Mouse (Mus musculus) CH12.LX (cell line): ENCODE measurements around the gene Tcp11l1. TPM values are rescaled to one million over a fixed set of nuclear protein-coding genes. Genes with fewer than 3 reads are reported as not detected.

Experiments
- DNase-seq: peaks from one replicate; pipeline ENCODE4 v3.0.0-alpha.2; 2013; ENCODE audit errors: extremely low read depth
- H3K27ac ChIP-seq: 2 replicates; pipeline ENCODE4 v1.5.1; 2012; ENCODE audit warnings: low read depth, mild to moderate bottlenecking, control low read depth, moderate library complexity; ENCODE audit not compliant: insufficient read depth
- H3K27me3 ChIP-seq: replicated peaks from 2 replicates; pipeline ENCODE3; 2012; ENCODE audit warnings: inconsistent platforms
- H3K36me3 ChIP-seq, 2 experiments: replicated peaks in 1 of 2; 2 replicates each; pipeline versions ENCODE3 to v1.6.1; 2012; ENCODE audit warnings: inconsistent platforms in 1 of 2, low read length in 1 of 2, mild to moderate bottlenecking in 1 of 2, mixed read lengths in 1 of 2, moderate library complexity in 1 of 2; ENCODE audit not compliant: control insufficient read depth in 1 of 2, insufficient read depth in 1 of 2
- H3K4me1 ChIP-seq, 2 experiments: 2 replicates each; pipeline ENCODE4 v1.6.1; 2012; ENCODE audit warnings: inconsistent platforms in 1 of 2, moderate library complexity in 1 of 2; ENCODE audit not compliant: insufficient read depth in 2 of 2, control insufficient read depth in 1 of 2
- H3K4me2 ChIP-seq: 2 replicates; pipeline ENCODE4 v1.6.1; 2012; ENCODE audit warnings: low read depth, mild to moderate bottlenecking, control low read depth; ENCODE audit not compliant: poor library complexity, insufficient read depth, severe bottlenecking
- H3K4me3 ChIP-seq, 3 experiments: fragments of 150-350 bp in 1 of 3; sonication (generic) in 1 of 3; replicated peaks in 1 of 3; 2 replicates each; pipeline versions ENCODE3 to v1.5.1; 2011 to 2012; ENCODE audit warnings: low read depth in 2 of 3, low read length in 2 of 3, mild to moderate bottlenecking in 2 of 3, moderate library complexity in 2 of 3, control low read depth in 1 of 3, improper control_type of control experiment in 1 of 3, inconsistent platforms in 1 of 3, mixed read lengths in 1 of 3; ENCODE audit not compliant: poor library complexity in 1 of 3
- H3K79me2 ChIP-seq: replicated peaks from 2 replicates; pipeline ENCODE4 v1.6.1; 2012; ENCODE audit warnings: mild to moderate bottlenecking, moderate library complexity; ENCODE audit not compliant: control insufficient read depth, poor library complexity, insufficient read depth, severe bottlenecking; ENCODE audit errors: extremely low read depth
- H3K9ac ChIP-seq: 2 replicates; pipeline ENCODE4 v1.6.1; 2012; ENCODE audit warnings: low read depth, mild to moderate bottlenecking, control low read depth, moderate library complexity; ENCODE audit not compliant: insufficient read depth
- H3K9me3 ChIP-seq: replicated peaks from 2 replicates; pipeline ENCODE3; 2012; ENCODE audit warnings: low read length, inconsistent platforms, mixed read lengths
- CHD2 ChIP-seq: IDR thresholded peaks from 2 replicates; pipeline ENCODE4 v1.6.1; 2011; ENCODE audit warnings: low read length, improper control_type of control experiment
- CTCF ChIP-seq, 2 experiments: IDR thresholded peaks in 1 of 2; conservative IDR thresholded peaks in 1 of 2; 2 replicates each; pipeline ENCODE4 v1.5.1; 2011 to 2012; ENCODE audit warnings: low read depth in 2 of 2, low read length in 2 of 2, improper control_type of control experiment in 1 of 2, inconsistent platforms in 1 of 2, mild to moderate bottlenecking in 1 of 2, moderate library complexity in 1 of 2
- E2F4 ChIP-seq: IDR thresholded peaks from 2 replicates; pipeline ENCODE4 v1.6.1; 2011; ENCODE audit warnings: low read depth, low read length, improper control_type of control experiment; ENCODE audit not compliant: insufficient replicate concordance
- ELF1 ChIP-seq: IDR thresholded peaks from 2 replicates; pipeline ENCODE4 v1.6.1; 2014; ENCODE audit warnings: low read depth, mild to moderate bottlenecking, inconsistent platforms, low read length, improper control_type of control experiment
- GABPA ChIP-seq: IDR thresholded peaks from 2 replicates; pipeline ENCODE4 v1.6.1; 2012; ENCODE audit warnings: low read depth, low read length, improper control_type of control experiment, inconsistent platforms; ENCODE audit not compliant: insufficient replicate concordance
- HCFC1 ChIP-seq: IDR thresholded peaks from 2 replicates; pipeline ENCODE4 v1.6.1; 2012; ENCODE audit warnings: low read depth, mild to moderate bottlenecking, inconsistent platforms, low read length, improper control_type of control experiment
- IRF4 ChIP-seq: IDR thresholded peaks from 2 replicates; pipeline ENCODE4 v1.6.1; 2014; ENCODE audit warnings: low read depth, mild to moderate bottlenecking, inconsistent platforms, low read length, improper control_type of control experiment
- JUND ChIP-seq: conservative IDR thresholded peaks from 2 replicates; pipeline ENCODE4 v1.6.1; 2011; ENCODE audit warnings: low read depth, low read length, improper control_type of control experiment
- MAFK ChIP-seq: IDR thresholded peaks from 2 replicates; pipeline ENCODE4 v1.6.1; 2011; ENCODE audit warnings: low read length, improper control_type of control experiment; ENCODE audit not compliant: insufficient replicate concordance
- MAX ChIP-seq: IDR thresholded peaks from 2 replicates; pipeline ENCODE4 v1.6.1; 2011; ENCODE audit warnings: low read length, improper control_type of control experiment
- MAZ ChIP-seq: IDR thresholded peaks from 2 replicates; pipeline ENCODE4 v1.6.1; 2012; ENCODE audit warnings: low read depth, mild to moderate bottlenecking, inconsistent platforms, low read length, improper control_type of control experiment, moderate library complexity
- MYC ChIP-seq: IDR thresholded peaks from 2 replicates; pipeline ENCODE4 v1.6.1; 2011; ENCODE audit warnings: low read depth, mild to moderate bottlenecking, improper control_type of control experiment, low read length
- NRF1 ChIP-seq: IDR thresholded peaks from 2 replicates; pipeline ENCODE4 v1.6.1; 2014; ENCODE audit warnings: low read depth, mild to moderate bottlenecking, inconsistent platforms, low read length, improper control_type of control experiment, moderate library complexity
- SIN3A ChIP-seq: IDR thresholded peaks from 2 replicates; pipeline ENCODE4 v1.6.1; 2012; ENCODE audit warnings: low read length, improper control_type of control experiment, inconsistent platforms
- TBP ChIP-seq: conservative IDR thresholded peaks from 2 replicates; pipeline ENCODE4 v1.6.1; 2011; ENCODE audit warnings: low read depth, low read length, improper control_type of control experiment
- UBTF ChIP-seq: IDR thresholded peaks from 2 replicates; pipeline ENCODE4 v1.6.1; 2012; ENCODE audit warnings: low read depth, mild to moderate bottlenecking, inconsistent platforms, low read length, improper control_type of control experiment, moderate library complexity
- USF2 ChIP-seq: conservative IDR thresholded peaks from 2 replicates; pipeline ENCODE4 v1.6.1; 2011; ENCODE audit warnings: low read depth, low read length, improper control_type of control experiment
- ZMIZ1 ChIP-seq: IDR thresholded peaks from 2 replicates; pipeline ENCODE4 v1.6.1; 2012; ENCODE audit warnings: low read depth, mild to moderate bottlenecking, inconsistent platforms, low read length, improper control_type of control experiment
- ZNF384 ChIP-seq: IDR thresholded peaks from 2 replicates; pipeline ENCODE4 v1.6.1; 2012; ENCODE audit warnings: low read depth, low read length, improper control_type of control experiment, inconsistent platforms
- dilution Hi-C: fragments of 300-500 bp; cut with MboI; formaldehyde crosslinking; loops from 2 replicates; pipeline ENCODE4 v1.14.3; 2020; ENCODE audit warnings: low sequenced_read_pairs; ENCODE audit not compliant: extremely low pct_unique_long_range_greater_than_20kb, extremely low pct_ligation_motif_present
- in situ Hi-C: fragments of 300-500 bp; cut with MboI; formaldehyde crosslinking; loops from 3 replicates; pipeline ENCODE4 v1.14.3; 2019; ENCODE audit warnings: low sequenced_read_pairs, low pct_ligation_motif_present, low pct_unique_long_range_greater_than_20kb, mixed read lengths
- polyA plus RNA-seq: library from polyadenylated mRNA; unstranded; fragments of >175 nt; gene quantifications from 2 replicates; pipeline ENCODE4 v1.2.1, GENCODE M21; 2012; ENCODE audit warnings: low read depth; ENCODE audit not compliant: insufficient read length
- total RNA-seq, 2 experiments: library from RNA; depleted of rRNA; stranded (reverse); fragments of 300-350 nt in 1 of 2; fragments of >200 nt in 1 of 2; gene quantifications; 2 replicates each; pipeline ENCODE4 v1.2.3; 2012 to 2014

Tcp11l1 gene
- total and polyA plus RNA-seq, 3 experiments, result 2.9 to 11.7 (median 3.6) TPM

GRCm38 (mm10) chr2:104739691-104740090, 27.7 kb upstream of the Tcp11l1 start:
- DNase-seq, result no peak
- no peaks in the 10 kb centered on the region for H3K36me3 ChIP-seq
- no peak overlapping the region for H3K4me3 ChIP-seq
- in situ Hi-C loops, result loop anchor here (10.0 kb wide), 1 partner anchor 55 kb away; no protein-coding TSS in a partner anchor
- H3K9ac ChIP-seq, result no peak overlapping the region
- no peaks in the 10 kb centered on the region for H3K9me3 ChIP-seq
- dilution Hi-C loops, result no loop called here
- H3K4me2 ChIP-seq, result no peak overlapping the region
- no peak overlapping the region for H3K27ac ChIP-seq
- no peaks in the 10 kb centered on the region for H3K27me3 ChIP-seq
- TF ChIP-seq MAZ (no peak), CTCF (conservative IDR thresholded peaks at IDR 0.05 in 1 of 2, IDR thresholded peaks at IDR 0.05 in 1 of 2; ENCODE audit: low read depth in 2 of 2, low read length in 2 of 2) (no peak)
- no peaks in the 10 kb centered on the region for H3K79me2 ChIP-seq
- peaks cover 6 to 20% of the 10 kb centered on the region in 2 experiments for H3K4me1 ChIP-seq

DNA sequence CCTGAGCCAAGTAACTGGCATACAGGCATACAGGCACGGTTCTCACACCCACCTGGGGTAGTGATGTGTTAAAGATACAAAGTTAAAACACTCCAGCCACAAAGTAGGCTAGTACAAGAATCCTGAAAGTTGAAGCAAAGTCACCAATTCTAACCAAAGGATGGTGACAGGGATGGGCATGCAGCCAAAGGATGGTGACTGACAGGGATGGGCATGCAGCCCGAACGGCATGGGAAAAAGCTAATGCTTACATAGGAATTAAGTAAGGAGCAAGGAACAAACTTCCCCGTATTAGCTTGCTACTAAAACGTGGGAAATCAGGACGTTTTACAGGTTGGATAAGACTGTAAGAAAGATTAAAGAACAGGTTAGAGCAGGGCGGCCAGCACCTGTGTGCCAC, 24.3 kb upstream of the Tcp11l1 start:
- Histone ChIP-seq H3K4me1 (peaks cover 12 to 38% of the 10 kb centered on the region in 2 experiments), H3K27me3 (no peaks in the 10 kb centered on the region), H3K79me2 (no peaks in the 10 kb centered on the region), H3K36me3 (no peaks in the 10 kb centered on the region), H3K9me3 (no peaks in the 10 kb centered on the region), H3K4me3 (no peak overlapping the region), H3K4me2 (no peak overlapping the region), H3K9ac (no peak overlapping the region), H3K27ac (no peak overlapping the region)
- in situ Hi-C loops, result no loop called here
- dilution Hi-C loops, result no loop called here
- no peak for DNase-seq
- TF ChIP-seq CHD2 (no peak), USF2 (no peak)

DNA sequence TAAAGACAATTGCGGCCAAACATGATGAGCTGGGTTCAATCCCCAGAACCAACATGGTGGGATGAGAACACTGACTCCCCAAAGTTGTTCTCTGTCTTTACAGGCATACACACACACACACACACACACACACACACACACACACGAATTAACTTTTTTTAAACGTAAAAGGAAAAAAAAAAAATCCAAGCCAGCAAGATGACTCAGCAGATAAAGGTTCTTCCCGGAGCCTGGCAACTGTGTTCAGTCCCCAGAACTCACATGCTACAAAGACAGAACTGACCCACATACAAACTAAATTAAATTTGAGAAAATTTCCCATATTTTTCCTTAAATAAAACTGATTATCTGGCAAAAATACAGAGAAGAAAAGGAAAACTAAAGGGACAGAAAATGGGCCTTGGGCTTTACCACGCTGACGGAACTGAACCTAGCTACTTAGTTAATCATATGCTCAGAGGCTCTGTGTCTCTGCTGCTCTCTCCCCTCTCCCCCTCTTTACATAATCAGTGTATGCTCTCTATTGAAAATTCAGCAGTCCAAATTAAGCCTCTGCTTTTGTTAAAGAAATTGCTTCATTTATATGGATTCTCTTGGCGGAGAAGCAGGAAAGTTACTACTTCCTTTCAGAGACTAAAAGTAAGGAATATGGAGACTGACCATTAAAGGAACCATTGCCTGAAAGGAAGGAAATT, 20.7 kb upstream of the Tcp11l1 start:
- in situ Hi-C loops, result no loop called here

GRCm38 (mm10) chr2:104732033-104732444, 20.1 kb upstream of the Tcp11l1 start:
- in situ Hi-C loops (no loop called here), dilution Hi-C loops (no loop called here)
- Histone ChIP-seq H3K79me2 (no peaks in the 10 kb centered on the region), H3K27me3 (no peaks in the 10 kb centered on the region), H3K4me3 (peak overlapping the region in 2 of 3 experiments; percentile 12 to 14), H3K4me1 (peaks cover 12 to 31% of the 10 kb centered on the region in 2 experiments), H3K27ac (peak overlapping the region; percentile 49), H3K36me3 (no peaks in the 10 kb centered on the region), H3K9me3 (no peaks in the 10 kb centered on the region), H3K9ac (peak overlapping the region; percentile 50), H3K4me2 (peak overlapping the region; percentile 77)
- DNase-seq, result peak; percentile 65
- TF ChIP-seq JUND (peak; percentile 38; the same call in 1 of the 2 replicates), UBTF (0 out of 2 replicates have a peak, but pooled peaks have one; percentile 22), GABPA (no peak), IRF4 (peak; percentile 87), HCFC1 (peak; percentile 50; the same call in 1 of the 2 replicates), NRF1 (peak; percentile 45; the same call in 1 of the 2 replicates), ELF1 (peak; percentile 84), ZMIZ1 (no peak), MYC (peak; percentile 90), TBP (0 out of 2 replicates have a peak, but pooled peaks have one; percentile 23), SIN3A (peak; percentile 70), MAX (peak; percentile 81), E2F4 (no peak)

More for the DNA sequence above, 20.7 kb upstream of the Tcp11l1 start:
- TF ChIP-seq ELF1 (no peak), ZNF384 (peak; percentile 58), MAFK (peak; percentile 79)
- Histone ChIP-seq H3K4me3 (peak overlapping the region in 1 of 3 experiments; percentile 12), H3K9me3 (no peaks in the 10 kb centered on the region), H3K4me2 (peak overlapping the region; percentile 77), H3K79me2 (no peaks in the 10 kb centered on the region), H3K36me3 (no peaks in the 10 kb centered on the region), H3K27ac (peak overlapping the region; percentile 49; the same call in 1 of the 2 replicates), H3K9ac (peak overlapping the region; percentile 50), H3K27me3 (no peaks in the 10 kb centered on the region), H3K4me1 (peaks cover 12 to 31% of the 10 kb centered on the region in 2 experiments)
- dilution Hi-C loops, result no loop called here
- DNase-seq, result no peak
